Mouse (Mus musculus): Measurements from ENCODE around the gene Nol10. TPM values are rescaled to one million over a fixed set of nuclear protein-coding genes. Genes with fewer than 3 reads are reported as not detected.

The Nol10 gene
- polyA plus RNA-seq, 1 experiment from 2014 or later: 18.1 TPM

Small RNA genes within 50 kb of the gene (microRNA-seq; reads per million reads assigned to microRNA genes)
- 48.5 reads per million, percentile 43 among the genes with 10 or more reads in this experiment for gene Mir3066

Other genes starting within 250 kb of the Nol10 start
- gene Kcnf1, start 171.6 kb upstream of the Nol10 start, polyA plus RNA-seq (2015; fragmentation: Nextera tagmentation; extraction: Ambion mirVana): 0.35 and 0.36 TPM in 2 replicates
- 235 and 283 TPM in 2 replicates for gene Pdia6, start 81.9 kb upstream of the Nol10 start, polyA plus RNA-seq (2015; fragmentation: Nextera tagmentation; extraction: Ambion mirVana)
- gene Atp6v1c2, start 19.1 kb upstream of the Nol10 start, polyA plus RNA-seq (2015; fragmentation: Nextera tagmentation; extraction: Ambion mirVana): not detected in 2 replicates
- gene Odc1, start 196.3 kb downstream of the Nol10 start, polyA plus RNA-seq (2015; fragmentation: Nextera tagmentation; extraction: Ambion mirVana): 465 and 535 TPM in 2 replicates